Mouse (Mus musculus) limb, embryonic 15.5 days (tissue): ENCODE measurements around the gene AA467197. TPM values are rescaled to one million over a fixed set of nuclear protein-coding genes. Genes with fewer than 3 reads are reported as not detected.
A peak's percentile ranks its signal among the peaks of the same experiment; 100 is the strongest.

Source experiments
- ATAC-seq: fragments of 200-750 bp; cut with Nextera tagmentation; 2 replicates; pipeline ENCODE4 v1.8.0; 2017; ENCODE audit warnings: low read depth, moderate TSS enrichment; ENCODE audit not compliant: insufficient number of reproducible peaks, low FRiP score, low TSS enrichment
- H3K27ac ChIP-seq: fragments of 300-500 bp; sonication (generic); 2 replicates; pipeline ENCODE4 v1.5.1; 2015; ENCODE audit warnings: moderate library complexity, mild to moderate bottlenecking, inconsistent platforms
- H3K27me3 ChIP-seq: fragments of 300-500 bp; sonication (generic); 2 replicates; pipeline ENCODE4 v1.6.1; 2015; ENCODE audit warnings: inconsistent platforms
- H3K36me3 ChIP-seq: fragments of 300-500 bp; sonication (generic); 2 replicates; pipeline ENCODE4 v1.6.1; 2015; ENCODE audit warnings: inconsistent platforms
- H3K4me1 ChIP-seq: fragments of 300-500 bp; sonication (generic); 2 replicates; pipeline ENCODE4 v1.6.1; 2015; ENCODE audit warnings: inconsistent platforms
- H3K4me2 ChIP-seq: fragments of 300-500 bp; sonication (generic); 2 replicates; pipeline ENCODE4 v1.6.1; 2015; ENCODE audit warnings: mild to moderate bottlenecking, inconsistent platforms
- H3K4me3 ChIP-seq: fragments of 300-500 bp; sonication (generic); 2 replicates; pipeline ENCODE4 v1.5.1; 2015; ENCODE audit warnings: mild to moderate bottlenecking, inconsistent platforms
- H3K9ac ChIP-seq: fragments of 300-500 bp; sonication (generic); 2 replicates; pipeline ENCODE4 v1.6.1; 2015; ENCODE audit warnings: inconsistent platforms
- H3K9me3 ChIP-seq: fragments of 300-500 bp; sonication (generic); 2 replicates; pipeline ENCODE4 v1.6.1; 2016; ENCODE audit warnings: inconsistent platforms
- WGBS: fragments of 180-500 bp; shearing (Covaris S2); methylation state at CpG from one replicate; pipeline ENCODE4 v1.1.7; 2015; 5-methylcytosine and 5-hydroxymethylcytosine counted together
- polyA plus RNA-seq: library from polyadenylated mRNA; unstranded; fragments of >200 nt; fragmentation: Nextera tagmentation; extraction: Ambion mirVana; gene quantifications from 2 replicates; pipeline ENCODE4 v1.2.1, GENCODE M21; 2015

AA467197 gene
- polyA plus RNA-seq, 1 experiment from 2014 or later: 0.35 TPM

DNA sequence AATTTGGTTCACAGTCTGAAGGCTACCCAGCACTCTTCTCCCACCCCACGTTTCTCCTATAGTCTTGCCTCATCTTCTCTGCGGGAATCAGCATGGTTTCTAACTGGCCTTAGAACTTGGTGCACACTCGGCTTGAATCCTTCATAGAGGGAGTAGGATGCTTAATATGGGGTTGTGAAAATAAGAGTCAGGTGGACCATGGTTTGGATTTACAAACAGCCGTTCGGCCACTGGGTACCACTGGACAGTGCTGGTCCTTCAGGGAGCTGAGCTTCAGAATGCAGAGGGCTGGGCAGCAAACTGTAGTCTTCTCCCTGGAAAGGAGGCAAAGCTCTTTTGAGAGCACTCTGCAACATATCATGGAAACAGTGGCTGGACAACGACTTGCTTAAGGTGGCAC, 19.0 kb upstream of the AA467197 start:
- ATAC-seq: no peak
- 83% methylated on average over 6 of the region's 6 CpGs for WGBS
- no peak overlapping the region for H3K4me2 ChIP-seq

DNA sequence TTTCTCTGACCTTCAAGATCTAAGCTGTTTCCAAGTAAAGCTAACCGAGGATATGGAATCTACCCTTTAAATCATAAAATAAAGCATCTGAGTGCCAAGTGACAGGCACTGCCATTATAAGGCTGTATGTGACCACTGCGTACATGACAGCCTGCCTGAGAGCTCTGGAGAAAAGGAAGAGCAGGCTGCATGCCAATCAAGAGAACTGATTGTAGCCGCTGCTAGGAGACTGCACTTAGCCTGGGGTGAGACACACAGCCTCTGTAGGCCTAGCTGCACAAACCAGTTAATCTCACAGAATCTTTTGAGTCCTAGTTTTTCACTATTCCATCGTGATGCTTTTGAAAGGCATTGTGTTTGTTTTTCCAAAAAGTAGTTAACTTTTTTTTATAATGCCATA, 18.1 kb upstream of the AA467197 start:
- H3K9ac ChIP-seq: no peak overlapping the region
- no peaks in the 10 kb centered on the region for H3K27me3 ChIP-seq
- ATAC-seq: no peak
- no peak overlapping the region for H3K4me2 ChIP-seq
- WGBS: 61% methylated on average over 4 of the region's 4 CpGs
- H3K36me3 ChIP-seq: no peaks in the 10 kb centered on the region
- no peak overlapping the region for H3K4me3 ChIP-seq
- H3K4me1 ChIP-seq: no peaks in the 10 kb centered on the region
- H3K9me3 ChIP-seq: no peaks in the 10 kb centered on the region
- no peak overlapping the region for H3K27ac ChIP-seq

More for the DNA sequence above, 19.0 kb upstream of the AA467197 start:
- no peak overlapping the region for H3K4me3 ChIP-seq
- no peaks in the 10 kb centered on the region for H3K27me3 ChIP-seq
- H3K9me3 ChIP-seq: no peaks in the 10 kb centered on the region
- H3K4me1 ChIP-seq: no peaks in the 10 kb centered on the region
- no peaks in the 10 kb centered on the region for H3K36me3 ChIP-seq
- no peak overlapping the region for H3K27ac ChIP-seq
- H3K9ac ChIP-seq: no peak overlapping the region

GRCm38 (mm10) chr2:122621337-122622110, 15.3 kb upstream of the AA467197 start:
- no peaks in the 10 kb centered on the region for H3K9me3 ChIP-seq
- WGBS: 71% methylated on average over 9 of the region's 9 CpGs
- no peak for ATAC-seq
- no peaks in the 10 kb centered on the region for H3K4me1 ChIP-seq
- H3K9ac ChIP-seq: no peak overlapping the region
- H3K27ac ChIP-seq: no peak overlapping the region
- H3K36me3 ChIP-seq: no peaks in the 10 kb centered on the region
- no peak overlapping the region for H3K4me3 ChIP-seq
- no peak overlapping the region for H3K4me2 ChIP-seq
- no peaks in the 10 kb centered on the region for H3K27me3 ChIP-seq

- Histone ChIP-seq H3K4me1 (0 out of 2 replicates have a peak, but pooled peaks cover 4% of the 10 kb centered on the region), H3K4me2 (no peak overlapping the region), H3K27me3 (no peaks in the 10 kb centered on the region), H3K4me3 (no peak overlapping the region), H3K9ac (no peak overlapping the region), H3K27ac (no peak overlapping the region), H3K36me3 (no peaks in the 10 kb centered on the region), H3K9me3 (no peaks in the 10 kb centered on the region)
- 56% methylated on average over 7 of the region's 7 CpGs for WGBS
- no peak for ATAC-seq
Observed at GRCm38 (mm10) chr2:122625930-122626329, 10.9 kb upstream of the AA467197 start.

GRCm38 (mm10) chr2:122628976-122629375, 7.8 kb upstream of the AA467197 start:
- no peaks in the 10 kb centered on the region for H3K9me3 ChIP-seq
- 0% methylated on average over 7 of the region's 7 CpGs for WGBS
- peaks cover 9% of the 10 kb centered on the region; the same call in 1 of the 2 replicates for H3K4me1 ChIP-seq
- peaks cover 11% of the 10 kb centered on the region for H3K36me3 ChIP-seq
- H3K4me2 ChIP-seq: no peak overlapping the region
- no peak overlapping the region for H3K4me3 ChIP-seq
- ATAC-seq: no peak
- H3K9ac ChIP-seq: no peak overlapping the region
- no peaks in the 10 kb centered on the region for H3K27me3 ChIP-seq
- H3K27ac ChIP-seq: no peak overlapping the region

GRCm38 (mm10) chr2:122629871-122630270, 6.9 kb upstream of the AA467197 start:
- Histone ChIP-seq H3K9me3 (no peaks in the 10 kb centered on the region), H3K27me3 (no peaks in the 10 kb centered on the region), H3K4me3 (peak overlapping the region; percentile 99), H3K4me1 (peaks cover 9% of the 10 kb centered on the region; the same call in 1 of the 2 replicates), H3K9ac (no peak overlapping the region), H3K36me3 (peaks cover 15% of the 10 kb centered on the region), H3K27ac (no peak overlapping the region), H3K4me2 (peak overlapping the region; percentile 83)
- no peak for ATAC-seq
- WGBS: 53% methylated on average over 6 of the region's 6 CpGs

GRCm38 (mm10) chr2:122630465-122631225, 6.1 kb upstream of the AA467197 start:
- no peaks in the 10 kb centered on the region for H3K27me3 ChIP-seq
- no peaks in the 10 kb centered on the region for H3K9me3 ChIP-seq
- H3K27ac ChIP-seq: peak overlapping the region; percentile 83
- ATAC-seq: peak; percentile 81
- peak overlapping the region; percentile 93 for H3K9ac ChIP-seq
- H3K4me3 ChIP-seq: peak overlapping the region; percentile 99
- H3K36me3 ChIP-seq: peaks cover 15% of the 10 kb centered on the region
- H3K4me2 ChIP-seq: peak overlapping the region; percentile 83
- H3K4me1 ChIP-seq: peaks cover 9% of the 10 kb centered on the region; the same call in 1 of the 2 replicates
- under 1% methylated on average over 75 of the region's 75 CpGs for WGBS

DNA sequence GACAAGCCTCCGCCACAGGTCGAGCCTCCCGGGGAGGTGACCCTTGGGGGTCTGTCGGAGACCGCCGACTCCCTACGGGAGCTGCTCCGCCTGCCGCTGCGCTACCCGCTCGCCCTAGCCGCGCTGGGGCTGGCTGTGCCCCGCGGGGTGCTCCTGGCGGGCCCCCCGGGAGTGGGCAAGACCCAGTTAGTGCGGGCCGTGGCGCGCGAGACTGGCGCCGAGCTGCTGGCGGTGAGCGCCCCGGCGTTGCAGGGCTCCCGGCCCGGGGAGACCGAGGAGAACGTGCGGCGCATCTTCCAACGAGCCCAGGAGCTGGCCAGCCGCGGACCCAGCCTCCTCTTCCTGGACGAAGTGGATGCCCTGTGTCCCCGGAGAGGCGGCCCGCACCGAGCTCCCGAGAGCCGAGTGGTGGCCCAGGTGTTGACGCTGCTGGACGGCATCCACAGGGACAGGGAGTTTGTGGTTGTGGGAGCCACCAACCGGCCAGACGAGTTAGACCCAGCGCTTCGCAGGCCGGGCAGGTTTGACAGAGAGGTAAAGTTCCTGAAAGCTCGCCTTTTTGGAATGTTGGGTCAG, 5.5 kb upstream of the AA467197 start:
- Histone ChIP-seq H3K9ac (peak overlapping the region; percentile 93), H3K36me3 (peaks cover 15% of the 10 kb centered on the region), H3K27me3 (no peaks in the 10 kb centered on the region), H3K9me3 (no peaks in the 10 kb centered on the region), H3K27ac (peak overlapping the region; percentile 83), H3K4me3 (peak overlapping the region; percentile 99), H3K4me2 (peak overlapping the region; percentile 83), H3K4me1 (peaks cover 9% of the 10 kb centered on the region; the same call in 1 of the 2 replicates)
- under 1% methylated on average over 53 of the region's 53 CpGs for WGBS
- no peak for ATAC-seq

GRCm38 (mm10) chr2:122637526-122637997, 776 bp downstream of the AA467197 start:
- Histone ChIP-seq H3K4me3 (peak overlapping the region; percentile 39), H3K4me2 (peak overlapping the region; percentile 76), H3K4me1 (peaks cover 6% of the 10 kb centered on the region), H3K9me3 (no peaks in the 10 kb centered on the region), H3K36me3 (peaks cover 15% of the 10 kb centered on the region), H3K27me3 (peaks cover 14% of the 10 kb centered on the region; the same call in 1 of the 2 replicates), H3K9ac (no peak overlapping the region), H3K27ac (no peak overlapping the region)
- WGBS: 2% methylated on average over 36 of the region's 36 CpGs
- no peak for ATAC-seq

DNA sequence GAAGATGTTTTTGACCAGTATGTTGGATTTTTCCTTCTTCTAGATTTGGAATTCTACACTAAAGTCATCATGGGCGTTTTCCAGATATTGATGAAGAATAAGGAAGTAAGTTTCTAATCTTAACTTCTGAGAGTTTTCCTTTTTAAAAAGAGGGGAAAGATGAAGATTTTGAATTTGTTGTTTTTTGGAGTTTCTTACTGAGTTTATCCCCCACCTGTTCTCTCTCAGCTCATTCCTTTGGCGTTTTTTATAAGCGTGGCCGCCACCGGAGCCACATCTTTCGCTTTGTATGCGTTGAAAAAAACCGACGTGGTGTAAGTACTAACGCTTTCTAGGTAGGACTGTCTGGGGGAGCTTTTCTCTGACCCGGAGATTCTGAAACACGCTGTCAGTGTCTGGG, 1.2 kb downstream of the AA467197 start:
- peaks cover 13% of the 10 kb centered on the region for H3K36me3 ChIP-seq
- WGBS: 31% methylated on average over 12 of the region's 12 CpGs
- H3K9me3 ChIP-seq: no peaks in the 10 kb centered on the region
- ATAC-seq: no peak
- H3K27ac ChIP-seq: no peak overlapping the region
- no peak overlapping the region for H3K9ac ChIP-seq
- peak overlapping the region; percentile 39 for H3K4me3 ChIP-seq
- peak overlapping the region; percentile 76 for H3K4me2 ChIP-seq
- peaks cover 6% of the 10 kb centered on the region for H3K4me1 ChIP-seq
- peaks cover 14% of the 10 kb centered on the region; the same call in 1 of the 2 replicates for H3K27me3 ChIP-seq

DNA sequence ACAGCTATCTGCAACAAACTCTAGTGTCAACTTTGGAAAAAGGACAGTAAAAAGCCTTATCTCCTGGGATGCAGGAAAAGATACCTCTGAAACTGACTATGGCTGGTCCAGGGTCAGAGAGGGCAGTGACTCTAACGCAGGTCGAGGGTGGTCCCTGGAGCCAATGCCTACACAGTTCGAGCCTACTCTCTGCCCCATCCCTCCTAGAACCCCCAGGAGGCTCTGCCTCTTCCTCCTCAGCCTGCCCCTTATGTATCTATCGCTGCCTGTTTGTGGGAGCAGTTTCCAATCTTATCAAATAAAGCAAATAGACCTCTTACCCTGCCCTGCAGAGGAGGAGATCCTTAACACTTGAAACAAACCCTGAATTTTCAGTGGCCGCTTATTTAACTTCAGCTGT, 1.9 kb downstream of the AA467197 start:
- Histone ChIP-seq H3K27ac (no peak overlapping the region), H3K4me3 (no peak overlapping the region), H3K9ac (no peak overlapping the region), H3K27me3 (peaks cover 14% of the 10 kb centered on the region; the same call in 1 of the 2 replicates), H3K4me2 (no peak overlapping the region), H3K4me1 (peaks cover 6% of the 10 kb centered on the region), H3K9me3 (no peaks in the 10 kb centered on the region), H3K36me3 (peaks cover 6% of the 10 kb centered on the region; the same call in 1 of the 2 replicates)
- WGBS: 49% methylated on average over 5 of the region's 5 CpGs
- ATAC-seq: no peak
